Mouse (Mus musculus) kidney, adult 2 months (tissue): ENCODE measurements around the gene Nfasc.

Experiments used
- CTCF ChIP-seq: fragments of 200-500 bp; conservative IDR thresholded peaks from 2 replicates; pipeline ENCODE4 v1.5.1; 2011; ENCODE audit warnings: low read depth, mild to moderate bottlenecking, control low read depth, low read length, moderate library complexity, mixed read lengths; ENCODE audit not compliant: insufficient read depth, insufficient read length
- POLR2A ChIP-seq: fragments of 200-500 bp; IDR thresholded peaks from one replicate; pipeline ENCODE4 v1.6.1; 2011; ENCODE audit warnings: low read depth, low read length, control low read depth

DNA sequence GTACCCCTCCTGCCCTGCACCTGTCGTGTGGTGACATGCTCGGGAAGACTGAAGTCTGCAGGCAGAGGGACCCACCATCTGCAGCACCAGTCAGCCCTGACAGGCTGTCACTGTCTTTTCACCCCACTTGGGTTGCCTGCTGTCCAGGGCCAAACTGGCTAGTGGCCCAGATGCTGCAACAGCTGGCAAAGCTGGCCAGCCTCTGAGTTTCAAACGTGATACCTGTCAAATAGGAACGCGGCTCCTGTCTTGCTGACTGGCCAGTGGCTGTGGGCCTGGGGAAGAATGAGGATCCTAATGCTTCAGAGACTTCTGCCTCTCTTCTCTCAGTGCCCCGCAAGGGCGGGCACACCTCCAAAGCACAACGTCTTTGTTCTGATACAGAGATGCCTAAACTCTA is 197.8 kb downstream of the Nfasc start:
- TF ChIP-seq POLR2A (no peak), CTCF (no peak)
